Mouse (Mus musculus) liver, adult 2 months (tissue): ENCODE results near the gene Gm42742. TPM values are rescaled to one million over a fixed set of nuclear protein-coding genes. Genes with fewer than 3 reads are reported as not detected.

ENCODE experiments used
- DNase-seq: peaks from one replicate; pipeline ENCODE4 v3.0.0-alpha.2; 2011; ENCODE audit warnings: low read depth, low spot score; ENCODE audit errors: extremely low read depth
- H3K27ac ChIP-seq: fragments of 200-500 bp; replicated peaks from 2 replicates; pipeline ENCODE4 v1.5.1; 2012; ENCODE audit warnings: low read depth, mild to moderate bottlenecking, control low read depth, inconsistent platforms, low read length; ENCODE audit not compliant: insufficient read depth
- H3K27me3 ChIP-seq: fragments of 200-500 bp; 2 replicates; pipeline ENCODE4 v1.6.1; 2012; ENCODE audit warnings: mild to moderate bottlenecking, moderate library complexity, low read length, inconsistent platforms; ENCODE audit not compliant: control insufficient read depth, insufficient read depth
- H3K36me3 ChIP-seq: fragments of 200-500 bp; 2 replicates; pipeline ENCODE4 v1.6.1; 2012; ENCODE audit warnings: low read length, inconsistent platforms; ENCODE audit not compliant: control insufficient read depth, insufficient read depth
- H3K4me1 ChIP-seq: fragments of 200-500 bp; 2 replicates; pipeline ENCODE4 v1.6.1; 2011; ENCODE audit warnings: low read length; ENCODE audit not compliant: control insufficient read depth, insufficient read depth
- H3K4me3 ChIP-seq: fragments of 200-500 bp; 2 replicates; pipeline ENCODE4 v1.5.1; 2011; ENCODE audit warnings: low read depth, mild to moderate bottlenecking, control low read depth, low read length, moderate library complexity; ENCODE audit not compliant: insufficient read depth
- H3K79me2 ChIP-seq: fragments of 200-500 bp; 2 replicates; pipeline ENCODE4 v1.6.1; 2012; ENCODE audit warnings: inconsistent platforms, mild to moderate bottlenecking, low read length, moderate library complexity; ENCODE audit not compliant: control insufficient read depth, insufficient read depth
- H3K9ac ChIP-seq: fragments of 200-500 bp; 2 replicates; pipeline ENCODE4 v1.6.1; 2012; ENCODE audit warnings: low read depth, mild to moderate bottlenecking, control low read depth, inconsistent platforms, low read length
- CTCF ChIP-seq: fragments of 200-500 bp; IDR thresholded peaks from 2 replicates; pipeline ENCODE4 v1.5.1; 2011; ENCODE audit warnings: low read depth, low read length, control low read depth
- POLR2A ChIP-seq: fragments of 200-500 bp; IDR thresholded peaks from 2 replicates; pipeline ENCODE4 v1.6.1; 2011; ENCODE audit warnings: low read length, control low read depth; ENCODE audit not compliant: insufficient read depth; ENCODE audit errors: extremely low read depth
- WGBS: fragments of 180-500 bp; shearing (Covaris S2); methylation state at CpG from one replicate; pipeline ENCODE4 v1.1.7; 2018; 5-methylcytosine and 5-hydroxymethylcytosine counted together
- polyA plus RNA-seq: library from polyadenylated mRNA; depleted of rRNA; stranded (reverse); fragments of >200 nt; gene quantifications from 2 replicates; pipeline ENCODE4 v1.2.3, GENCODE M21; 2012
- total RNA-seq: library from RNA; depleted of rRNA; stranded (reverse); fragments of >200 nt; gene quantifications from 2 replicates; pipeline ENCODE4 v1.2.3, GENCODE M21; 2014

The Gm42742 gene
- total and polyA plus RNA-seq, 2 experiments, result 9.5 to 11.2 TPM

GRCm38 (mm10) chr7:126999568-126999967 lies 21.3 kb downstream of the Gm42742 start:
- no peak for DNase-seq
- H3K9ac ChIP-seq, result no peak overlapping the region
- TF ChIP-seq CTCF (no peak), POLR2A (no peak)

DNA sequence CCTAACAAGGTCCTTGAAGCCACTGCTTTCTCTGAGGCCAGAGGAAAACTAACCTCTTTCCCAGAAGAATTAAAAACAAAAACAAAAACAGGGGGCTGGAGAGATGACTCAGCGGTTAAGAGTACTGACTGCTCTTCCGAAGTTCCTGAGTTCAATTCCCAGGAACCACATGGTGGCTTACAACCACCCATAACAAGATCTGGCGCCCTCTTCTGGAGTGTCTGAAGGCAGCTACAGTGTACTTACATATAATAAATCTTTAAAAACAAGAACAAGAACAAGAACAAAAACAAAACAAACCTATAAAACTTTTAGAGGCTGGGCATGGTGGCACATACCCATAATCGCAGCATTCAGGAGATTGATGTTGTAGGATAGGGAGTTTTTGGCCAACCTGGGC lies 24.4 kb downstream of the Gm42742 start:
- 93% methylated on average over 4 of the region's 4 CpGs for WGBS
- Histone ChIP-seq H3K27me3 (no peaks in the 10 kb centered on the region), H3K4me3 (no peak overlapping the region), H3K9ac (no peak overlapping the region), H3K36me3 (peaks cover 19% of the 10 kb centered on the region; the same call in 1 of the 2 replicates), H3K27ac (no peak overlapping the region), H3K79me2 (no peaks in the 10 kb centered on the region), H3K4me1 (no peaks in the 10 kb centered on the region)
- no peak for DNase-seq
- TF ChIP-seq POLR2A, result no peak
- no peak for TF ChIP-seq CTCF

More at GRCm38 (mm10) chr7:126999568-126999967, 21.3 kb downstream of the Gm42742 start:
- H3K4me3 ChIP-seq, result no peak overlapping the region
- H3K27me3 ChIP-seq, result no peaks in the 10 kb centered on the region
- H3K79me2 ChIP-seq, result no peaks in the 10 kb centered on the region
- no peak overlapping the region for H3K27ac ChIP-seq
- peaks cover 15% of the 10 kb centered on the region; the same call in 1 of the 2 replicates for H3K36me3 ChIP-seq
- peaks cover 6% of the 10 kb centered on the region for H3K4me1 ChIP-seq
- WGBS, result 86% methylated on average over 10 of the region's 10 CpGs

DNA sequence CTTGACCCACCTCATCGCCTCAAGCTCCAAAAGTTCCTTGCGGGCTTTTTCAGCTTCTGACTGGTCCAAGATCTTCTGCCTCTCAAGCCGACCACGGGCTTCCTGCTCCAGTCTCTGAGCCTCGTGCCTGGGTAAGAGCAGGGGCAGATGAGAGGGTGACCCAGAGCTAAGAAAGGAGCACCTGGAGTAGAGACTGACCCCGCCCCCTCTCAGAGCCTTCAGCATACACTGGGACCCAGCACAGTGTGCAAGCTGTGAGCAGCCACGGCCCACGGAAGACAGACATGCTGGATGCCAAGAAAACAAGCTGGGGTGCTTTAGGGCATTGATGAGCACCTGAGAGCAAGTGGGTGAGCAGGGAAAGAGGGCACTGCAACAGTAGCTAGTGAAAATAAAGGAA lies 32.1 kb downstream of the Gm42742 start:
- WGBS, result 84% methylated on average over 8 of the region's 8 CpGs
- Histone ChIP-seq H3K27ac (no peak overlapping the region), H3K9ac (no peak overlapping the region), H3K27me3 (no peaks in the 10 kb centered on the region), H3K4me3 (no peak overlapping the region), H3K79me2 (no peaks in the 10 kb centered on the region), H3K36me3 (peaks cover 15% of the 10 kb centered on the region), H3K4me1 (no peaks in the 10 kb centered on the region)
- DNase-seq, result no peak
- TF ChIP-seq CTCF (no peak), POLR2A (no peak)

GRCm38 (mm10) chr7:126986319-126986718 lies 34.6 kb downstream of the Gm42742 start:
- TF ChIP-seq POLR2A (no peak), CTCF (peak; percentile 77)
- H3K4me3 ChIP-seq, result no peak overlapping the region
- H3K27me3 ChIP-seq, result no peaks in the 10 kb centered on the region
- no peak overlapping the region for H3K9ac ChIP-seq
- DNase-seq, result peak; percentile 36
- H3K79me2 ChIP-seq, result no peaks in the 10 kb centered on the region
- H3K27ac ChIP-seq, result no peak overlapping the region
- no peaks in the 10 kb centered on the region for H3K4me1 ChIP-seq
- WGBS, result 49% methylated on average over 9 of the region's 9 CpGs
- H3K36me3 ChIP-seq, result peaks cover 13% of the 10 kb centered on the region

DNA sequence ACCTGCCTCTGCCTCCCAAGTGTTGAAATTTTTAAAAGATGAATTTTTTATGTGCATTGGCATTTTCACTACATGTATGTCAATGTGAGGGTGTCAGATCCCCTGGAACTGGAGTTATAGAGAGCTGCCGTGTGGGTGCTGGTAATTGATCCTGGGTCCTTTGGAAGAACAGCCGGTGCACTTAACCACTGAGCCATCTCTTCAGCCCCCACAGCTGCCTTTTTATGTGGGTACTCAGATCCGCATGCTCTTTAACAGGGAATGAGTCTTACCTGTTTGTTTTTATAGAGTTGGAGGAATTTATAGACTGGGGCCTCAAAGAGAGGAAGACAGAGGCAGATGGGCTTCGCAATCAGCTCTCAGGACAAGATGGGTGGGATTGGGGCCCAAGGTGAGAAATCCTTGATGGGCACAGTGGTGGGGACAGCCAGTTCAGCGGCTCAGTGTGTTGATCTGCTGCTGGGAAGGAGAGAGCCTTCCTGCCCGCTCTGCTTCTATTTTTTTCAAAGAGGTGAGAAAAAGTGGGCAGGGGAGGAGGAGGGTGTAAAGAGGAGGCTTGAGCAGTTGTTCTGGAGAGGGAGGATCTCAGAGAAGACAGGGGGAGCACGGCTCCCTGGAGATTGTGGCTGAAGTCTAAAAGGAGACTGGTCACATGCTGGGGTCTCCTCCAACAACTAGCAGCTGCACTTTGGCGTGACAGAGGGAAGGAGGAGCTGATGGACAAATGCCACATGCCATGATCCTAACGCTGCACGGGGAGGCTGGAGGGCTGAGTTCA lies 36.0 kb downstream of the Gm42742 start:
- H3K4me1 ChIP-seq, result no peaks in the 10 kb centered on the region
- peaks cover 9% of the 10 kb centered on the region for H3K36me3 ChIP-seq
- no peak overlapping the region for H3K4me3 ChIP-seq
- H3K27me3 ChIP-seq, result no peaks in the 10 kb centered on the region
- no peaks in the 10 kb centered on the region for H3K79me2 ChIP-seq
- no peak for TF ChIP-seq CTCF
- TF ChIP-seq POLR2A, result no peak
- H3K9ac ChIP-seq, result no peak overlapping the region
- 79% methylated on average over 10 of the region's 10 CpGs for WGBS
- DNase-seq, result no peak
- no peak overlapping the region for H3K27ac ChIP-seq

DNA sequence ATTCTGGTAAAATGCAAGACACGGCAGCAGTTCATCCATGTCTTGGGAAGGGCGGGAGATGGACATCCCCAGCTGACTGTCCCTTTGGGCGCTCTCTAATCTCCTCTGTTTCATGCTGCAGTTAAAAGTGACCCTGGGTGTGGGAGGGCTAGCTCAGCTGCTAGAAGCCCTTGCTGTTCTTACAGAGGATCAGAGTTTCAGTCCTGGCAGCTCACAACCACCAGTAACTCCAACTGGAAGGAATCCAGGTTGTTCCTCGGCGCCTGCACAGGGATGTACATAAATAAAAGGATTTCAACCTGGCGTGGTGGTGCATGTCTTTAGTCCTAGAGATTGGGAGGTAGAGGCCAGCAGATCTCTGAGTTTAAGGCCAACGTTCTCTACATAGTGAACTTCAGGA lies 37.8 kb downstream of the Gm42742 start:
- H3K27me3 ChIP-seq, result no peaks in the 10 kb centered on the region
- DNase-seq, result no peak
- no peak overlapping the region for H3K9ac ChIP-seq
- no peak overlapping the region for H3K4me3 ChIP-seq
- H3K4me1 ChIP-seq, result no peaks in the 10 kb centered on the region; the same call in 1 of the 2 replicates
- TF ChIP-seq POLR2A (no peak), CTCF (no peak)
- no peaks in the 10 kb centered on the region for H3K79me2 ChIP-seq
- H3K36me3 ChIP-seq, result peaks cover 2% of the 10 kb centered on the region; the same call in 1 of the 2 replicates
- 79% methylated on average over 7 of the region's 7 CpGs for WGBS
- no peak overlapping the region for H3K27ac ChIP-seq
